Mouse (Mus musculus): ENCODE data around the gene Ddx17. TPM values are rescaled to one million over a fixed set of nuclear protein-coding genes. Genes with fewer than 3 reads are reported as not detected.

The Ddx17 gene
- polyA plus RNA-seq, 1 experiment from 2014 or later: 113 TPM

DNA sequence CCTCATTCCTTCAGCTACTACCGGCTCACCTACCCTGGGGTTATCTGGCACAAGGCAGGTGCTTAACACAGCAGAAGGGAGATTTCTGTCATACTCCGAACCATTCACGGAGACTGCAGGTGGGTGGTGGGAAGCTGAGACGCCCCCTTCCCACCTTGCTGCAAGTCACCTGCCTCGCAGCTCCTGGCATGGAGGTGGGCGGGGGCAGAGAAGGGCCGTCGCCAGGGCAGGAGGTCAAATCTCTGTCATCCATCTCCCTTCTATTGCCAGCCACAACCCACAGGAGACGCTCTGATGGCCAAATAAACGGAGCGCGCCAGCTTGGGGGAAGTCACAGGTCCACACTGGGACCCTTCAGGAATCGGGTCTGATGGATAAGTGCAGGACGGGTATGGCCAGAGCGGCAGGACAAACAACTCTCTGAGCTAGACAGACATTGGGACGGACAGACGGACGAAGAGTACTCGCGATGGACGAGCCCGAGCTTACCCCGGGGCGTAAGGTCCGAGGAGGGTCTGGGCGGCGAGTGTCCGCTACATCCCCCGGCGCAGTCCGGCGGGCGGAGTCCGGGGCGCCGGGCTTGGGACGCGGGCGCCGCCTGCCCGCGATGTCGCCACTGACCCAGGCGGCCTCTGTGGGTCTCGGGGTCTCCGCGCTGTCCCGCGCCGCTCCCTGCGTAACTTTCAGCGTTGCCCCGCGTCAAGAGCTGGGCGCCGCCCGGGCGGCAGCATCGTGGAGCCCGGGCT, 41.7 kb downstream of the Ddx17 start, which contains the start of gene Kcnj4:
TSS of gene Kcnj4 (minus strand) at position 535 of the 746 bp plus-strand sequence.
- Histone ChIP-seq H3K36me3 (ENCODE audit: control insufficient read depth, insufficient read depth, low read length) (no peaks in the 10 kb centered on the region), H3K4me3 (ENCODE audit: low read depth, low read length) (peak within 1 kb of the TSS; percentile 59), H3K27me3 (ENCODE audit: control insufficient read depth, insufficient read depth, low read length) (peaks cover 52% of the 10 kb centered on the region), H3K4me2 (replicated peaks; ENCODE audit: low read depth, low read length) (peak within 1 kb of the TSS; percentile 100), H3K27ac (ENCODE audit: low read length) (no peak within 1 kb of the TSS), H3K9ac (replicated peaks; ENCODE audit: low read depth, low read length) (peak within 1 kb of the TSS; percentile 33), H3K4me1 (ENCODE audit: control insufficient read depth, insufficient read depth, low read length) (peaks cover 7% of the 10 kb centered on the region; the same call in 1 of the 2 replicates), H3K9me3 (ENCODE audit: control insufficient read depth, low read depth, low read length) (no peaks in the 10 kb centered on the region)
- ATAC-seq (ENCODE audit: insufficient number of reproducible peaks, insufficient read depth, low FRiP score, low read depth): no peak
- under 1% methylated on average over 59 of the region's 60 CpGs for WGBS

DNA sequence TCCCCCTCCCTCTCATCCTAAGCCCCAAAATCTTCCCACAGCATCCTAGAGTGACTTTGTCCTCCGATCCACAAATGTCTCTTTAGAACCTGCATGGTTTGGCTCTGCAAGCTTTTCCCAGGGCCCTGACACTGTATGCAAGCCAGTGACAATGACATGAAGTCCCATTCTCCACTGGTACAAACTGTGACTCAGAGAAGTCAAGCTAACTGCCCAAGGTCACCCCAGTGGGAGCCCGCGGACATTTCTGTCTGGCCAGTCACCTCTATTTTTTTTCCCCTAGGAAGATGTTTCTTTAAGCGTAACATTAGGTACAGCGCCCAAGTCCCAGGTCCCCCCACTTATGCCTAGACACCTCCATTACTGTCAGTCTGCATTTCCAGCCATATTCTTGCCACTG, 43.1 kb downstream of the Ddx17 start:
- no peak for ATAC-seq (ENCODE audit: insufficient number of reproducible peaks, insufficient read depth, low FRiP score, low read depth)
- Histone ChIP-seq H3K4me2 (replicated peaks; ENCODE audit: low read depth, low read length) (no peak overlapping the region), H3K9ac (replicated peaks; ENCODE audit: low read depth, low read length) (no peak overlapping the region), H3K9me3 (ENCODE audit: control insufficient read depth, low read depth, low read length) (no peaks in the 10 kb centered on the region), H3K27me3 (ENCODE audit: control insufficient read depth, insufficient read depth, low read length) (peaks cover 52% of the 10 kb centered on the region), H3K4me1 (ENCODE audit: control insufficient read depth, insufficient read depth, low read length) (peaks cover 7% of the 10 kb centered on the region; the same call in 1 of the 2 replicates), H3K27ac (ENCODE audit: low read length) (no peak overlapping the region), H3K36me3 (ENCODE audit: control insufficient read depth, insufficient read depth, low read length) (no peaks in the 10 kb centered on the region), H3K4me3 (ENCODE audit: low read depth, low read length) (no peak overlapping the region)
- 72% methylated on average over 5 of the region's 5 CpGs for WGBS

DNA sequence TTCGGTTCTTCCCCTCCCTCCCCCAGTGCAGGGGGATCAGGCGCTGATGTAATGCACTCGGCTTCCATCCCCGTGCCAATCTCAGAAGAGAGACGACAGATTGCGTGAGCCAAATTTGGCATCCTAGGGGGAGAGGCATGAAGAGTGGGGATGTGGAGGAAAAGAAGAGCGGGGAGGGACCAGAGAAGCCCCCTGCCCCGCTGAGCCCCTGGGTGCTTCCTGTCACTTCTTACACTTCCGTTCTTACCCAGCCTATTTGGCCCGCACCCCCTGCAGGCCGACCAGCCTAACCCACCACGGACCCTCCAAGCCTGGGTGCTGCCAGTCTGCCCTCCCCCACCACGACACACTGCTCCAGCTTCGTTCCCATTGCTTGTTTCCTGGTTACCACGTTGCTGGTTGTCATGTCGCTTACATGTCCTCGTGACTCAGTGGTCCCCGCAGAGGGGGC, 43.6 kb downstream of the Ddx17 start:
- H3K4me1 ChIP-seq (ENCODE audit: control insufficient read depth, insufficient read depth, low read length): peaks cover 7% of the 10 kb centered on the region; the same call in 1 of the 2 replicates
- no peaks in the 10 kb centered on the region for H3K9me3 ChIP-seq (ENCODE audit: control insufficient read depth, low read depth, low read length)
- H3K9ac ChIP-seq (replicated peaks; ENCODE audit: low read depth, low read length): no peak overlapping the region
- H3K27ac ChIP-seq (ENCODE audit: low read length): no peak overlapping the region
- 25% methylated on average over 18 of the region's 18 CpGs for WGBS
- H3K4me3 ChIP-seq (ENCODE audit: low read depth, low read length): no peak overlapping the region
- no peak for ATAC-seq (ENCODE audit: insufficient number of reproducible peaks, insufficient read depth, low FRiP score, low read depth)
- no peak overlapping the region for H3K4me2 ChIP-seq (replicated peaks; ENCODE audit: low read depth, low read length)
- no peaks in the 10 kb centered on the region for H3K36me3 ChIP-seq (ENCODE audit: control insufficient read depth, insufficient read depth, low read length)
- H3K27me3 ChIP-seq (ENCODE audit: control insufficient read depth, insufficient read depth, low read length): peaks cover 47% of the 10 kb centered on the region

DNA sequence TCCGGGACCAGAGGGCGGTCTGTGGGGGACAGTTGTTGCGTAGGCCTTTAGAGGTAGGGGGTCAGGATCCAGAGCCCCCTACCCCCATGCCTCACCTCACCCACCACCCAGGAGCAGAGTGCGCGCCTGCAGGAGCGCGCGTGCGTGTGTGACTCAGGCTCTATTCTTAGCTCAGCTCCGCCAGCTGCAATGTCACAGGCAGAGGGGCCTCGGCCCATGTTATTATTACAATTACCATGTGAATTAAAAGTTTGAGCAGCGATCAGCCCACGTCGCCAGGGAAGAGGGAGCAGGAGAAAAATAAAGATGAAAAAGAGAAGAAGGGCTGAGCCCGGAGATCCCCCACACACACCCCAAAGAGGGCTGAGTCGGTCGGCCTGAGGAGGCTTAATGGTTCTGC, 46.4 kb downstream of the Ddx17 start:
- no peak overlapping the region for H3K4me2 ChIP-seq (replicated peaks; ENCODE audit: low read depth, low read length)
- no peak overlapping the region for H3K9ac ChIP-seq (replicated peaks; ENCODE audit: low read depth, low read length)
- ATAC-seq (ENCODE audit: insufficient number of reproducible peaks, insufficient read depth, low FRiP score, low read depth): no peak
- WGBS: 76% methylated on average over 17 of the region's 17 CpGs
- H3K27ac ChIP-seq (ENCODE audit: low read length): no peak overlapping the region
- peaks cover 25% of the 10 kb centered on the region for H3K27me3 ChIP-seq (ENCODE audit: control insufficient read depth, insufficient read depth, low read length)
- H3K4me3 ChIP-seq (ENCODE audit: low read depth, low read length): no peak overlapping the region
- peaks cover 4% of the 10 kb centered on the region; the same call in 1 of the 2 replicates for H3K4me1 ChIP-seq (ENCODE audit: control insufficient read depth, insufficient read depth, low read length)
- no peaks in the 10 kb centered on the region for H3K9me3 ChIP-seq (ENCODE audit: control insufficient read depth, low read depth, low read length)
- H3K36me3 ChIP-seq (ENCODE audit: control insufficient read depth, insufficient read depth, low read length): no peaks in the 10 kb centered on the region

DNA sequence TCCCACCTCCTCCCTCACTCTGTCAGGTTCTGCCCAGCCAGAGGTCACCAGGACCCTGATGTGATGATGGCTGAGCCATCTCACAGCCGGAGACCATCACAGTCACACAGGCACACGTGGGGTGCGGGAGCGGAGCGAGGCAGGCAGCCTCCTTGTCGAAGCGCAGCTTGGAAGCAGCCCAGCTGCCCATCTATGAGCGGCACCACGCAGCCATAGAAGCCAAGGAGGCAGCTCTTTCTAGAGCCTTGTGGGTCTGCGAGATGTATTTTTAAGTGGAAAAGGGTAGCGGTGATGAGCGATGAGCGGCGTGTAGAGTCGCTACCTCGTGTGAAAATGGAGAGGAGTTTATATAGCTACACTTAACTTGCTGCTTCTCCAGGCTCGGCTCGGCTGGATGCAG, 53.0 kb downstream of the Ddx17 start:
- H3K4me2 ChIP-seq (replicated peaks; ENCODE audit: low read depth, low read length): 0 out of 2 replicates have a peak overlapping the region, but pooled peaks have one; percentile 10
- no peak for ATAC-seq (ENCODE audit: insufficient number of reproducible peaks, insufficient read depth, low FRiP score, low read depth)

DNA sequence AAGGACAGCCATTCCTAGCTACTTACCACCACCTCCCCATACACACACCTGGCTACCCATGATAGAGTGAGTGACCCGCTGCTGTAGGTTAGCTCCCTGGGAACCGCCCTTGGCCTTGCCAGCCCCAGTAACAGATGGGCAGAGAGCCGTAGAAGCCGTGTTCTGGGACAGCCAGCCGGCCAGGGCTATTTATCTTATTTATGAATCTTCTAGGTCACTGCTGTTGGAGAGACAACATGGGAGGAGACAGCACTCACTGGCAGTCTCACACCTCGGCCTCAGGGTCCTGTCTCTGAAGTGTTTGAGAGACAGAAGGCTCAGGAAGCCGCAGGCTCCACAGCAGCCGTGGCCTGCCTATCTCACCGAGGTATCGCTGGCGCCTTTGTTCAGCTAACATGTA, 57.1 kb downstream of the Ddx17 start:
- H3K27ac ChIP-seq (ENCODE audit: low read length): no peak overlapping the region
- H3K4me2 ChIP-seq (replicated peaks; ENCODE audit: low read depth, low read length): no peak overlapping the region
- H3K27me3 ChIP-seq (ENCODE audit: control insufficient read depth, insufficient read depth, low read length): no peaks in the 10 kb centered on the region
- no peak overlapping the region for H3K4me3 ChIP-seq (ENCODE audit: low read depth, low read length)
- H3K36me3 ChIP-seq (ENCODE audit: control insufficient read depth, insufficient read depth, low read length): no peaks in the 10 kb centered on the region
- H3K4me1 ChIP-seq (ENCODE audit: control insufficient read depth, insufficient read depth, low read length): no peaks in the 10 kb centered on the region
- no peaks in the 10 kb centered on the region for H3K9me3 ChIP-seq (ENCODE audit: control insufficient read depth, low read depth, low read length)
- ATAC-seq (ENCODE audit: insufficient number of reproducible peaks, insufficient read depth, low FRiP score, low read depth): no peak
- no peak overlapping the region for H3K9ac ChIP-seq (replicated peaks; ENCODE audit: low read depth, low read length)
- WGBS: 62% methylated on average over 11 of the region's 11 CpGs

More for the DNA sequence above, 53.0 kb downstream of the Ddx17 start:
- no peak overlapping the region for H3K27ac ChIP-seq (ENCODE audit: low read length)
- no peak overlapping the region for H3K9ac ChIP-seq (replicated peaks; ENCODE audit: low read depth, low read length)
- H3K9me3 ChIP-seq (ENCODE audit: control insufficient read depth, low read depth, low read length): no peaks in the 10 kb centered on the region
- no peak overlapping the region for H3K4me3 ChIP-seq (ENCODE audit: low read depth, low read length)
- no peaks in the 10 kb centered on the region for H3K4me1 ChIP-seq (ENCODE audit: control insufficient read depth, insufficient read depth, low read length)
- WGBS: 23% methylated on average over 18 of the region's 18 CpGs
- H3K27me3 ChIP-seq (ENCODE audit: control insufficient read depth, insufficient read depth, low read length): no peaks in the 10 kb centered on the region
- H3K36me3 ChIP-seq (ENCODE audit: control insufficient read depth, insufficient read depth, low read length): no peaks in the 10 kb centered on the region

DNA sequence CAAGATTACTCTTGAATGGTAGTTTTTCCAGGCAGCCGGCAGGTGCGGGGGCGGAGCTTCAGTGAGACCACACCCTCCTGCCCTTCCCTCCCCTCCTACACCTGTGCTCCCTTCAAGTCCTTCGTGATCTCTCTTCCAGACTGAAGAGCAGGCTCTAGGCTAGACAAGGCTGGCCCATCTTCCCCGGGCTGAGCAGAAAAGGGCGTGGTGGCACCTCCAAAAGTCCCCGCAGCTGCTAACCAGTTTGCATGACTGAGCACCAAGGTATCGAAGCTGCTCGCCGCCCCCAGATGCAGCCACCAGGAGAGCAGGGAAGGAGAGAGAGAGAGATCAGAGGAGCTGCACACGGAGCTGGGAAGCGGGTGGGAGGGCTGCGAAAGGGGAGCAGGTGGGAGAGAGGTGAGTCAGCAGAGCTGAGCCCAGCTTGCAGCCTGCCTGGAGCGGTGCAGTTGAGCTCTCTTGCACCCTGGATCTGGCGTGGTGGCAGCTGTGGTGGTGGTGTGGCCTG, 65.3 kb downstream of the Ddx17 start:
- Histone ChIP-seq H3K4me3 (ENCODE audit: low read depth, low read length) (no peak overlapping the region), H3K27ac (ENCODE audit: low read length) (no peak overlapping the region), H3K4me2 (replicated peaks; ENCODE audit: low read depth, low read length) (no peak overlapping the region; the same call in 1 of the 2 replicates), H3K9me3 (ENCODE audit: control insufficient read depth, low read depth, low read length) (no peaks in the 10 kb centered on the region), H3K9ac (replicated peaks; ENCODE audit: low read depth, low read length) (no peak overlapping the region), H3K27me3 (ENCODE audit: control insufficient read depth, insufficient read depth, low read length) (no peaks in the 10 kb centered on the region), H3K4me1 (ENCODE audit: control insufficient read depth, insufficient read depth, low read length) (no peaks in the 10 kb centered on the region), H3K36me3 (ENCODE audit: control insufficient read depth, insufficient read depth, low read length) (no peaks in the 10 kb centered on the region)
- 10% methylated on average over 15 of the region's 15 CpGs for WGBS
- ATAC-seq (ENCODE audit: insufficient number of reproducible peaks, insufficient read depth, low FRiP score, low read depth): no peak

Measured in stomach, embryonic 14.5 days (tissue).